Mouse (Mus musculus) intestine, postnatal 0 days (tissue): ENCODE measurements around the gene Ccdc103. TPM values are rescaled to one million over a fixed set of nuclear protein-coding genes. Genes with fewer than 3 reads are reported as not detected.

Source experiments
- ATAC-seq: fragments of 200-750 bp; cut with Nextera tagmentation; 2 replicates; pipeline ENCODE4 v1.8.0; 2017; ENCODE audit warnings: mild to moderate bottlenecking, moderate TSS enrichment, moderate library complexity
- H3K27ac ChIP-seq: fragments of 300-500 bp; sonication (generic); 2 replicates; pipeline ENCODE4 v1.5.1; 2014; ENCODE audit warnings: mild to moderate bottlenecking, low read depth, low read length, moderate library complexity
- H3K27me3 ChIP-seq: fragments of 300-500 bp; sonication (generic); replicated peaks from 2 replicates; pipeline ENCODE4 v1.6.1; 2014; ENCODE audit warnings: low read length, mixed read lengths; ENCODE audit not compliant: control insufficient read depth, insufficient read depth
- H3K36me3 ChIP-seq: fragments of 300-500 bp; sonication (generic); 2 replicates; pipeline ENCODE4 v1.6.1; 2014; ENCODE audit warnings: mild to moderate bottlenecking, moderate library complexity; ENCODE audit not compliant: control insufficient read depth, insufficient read depth
- H3K4me1 ChIP-seq: fragments of 300-500 bp; sonication (generic); replicated peaks from 2 replicates; pipeline ENCODE4 v1.6.1; 2014; ENCODE audit warnings: antibody characterized with exemption, low read length, mixed read lengths; ENCODE audit not compliant: control insufficient read depth, insufficient read depth
- H3K4me2 ChIP-seq: fragments of 300-500 bp; sonication (generic); replicated peaks from 2 replicates; pipeline ENCODE4 v1.6.1; 2014; ENCODE audit warnings: low read depth, mild to moderate bottlenecking, moderate library complexity
- H3K4me3 ChIP-seq: fragments of 300-500 bp; sonication (generic); 2 replicates; pipeline ENCODE4 v1.5.1; 2014; ENCODE audit warnings: low read depth, low read length
- H3K9ac ChIP-seq: fragments of 300-500 bp; sonication (generic); 2 replicates; pipeline ENCODE4 v1.6.1; 2014; ENCODE audit warnings: mild to moderate bottlenecking, low read depth, low read length
- H3K9me3 ChIP-seq: fragments of 300-500 bp; sonication (generic); 2 replicates; pipeline ENCODE4 v1.6.1; 2016; ENCODE audit warnings: mixed run types; ENCODE audit not compliant: control insufficient read depth
- CTCF ChIP-seq: sonication (generic); IDR thresholded peaks from 2 replicates; pipeline ENCODE4 v1.5.1; 2016; ENCODE audit warnings: low read depth, mild to moderate bottlenecking, control low read depth, antibody characterized with exemption, moderate library complexity
- WGBS: fragments of 180-500 bp; shearing (Covaris S2); extraction: QIAGEN DNeasy Blood & Tissue Kit; methylation state at CpG from one replicate; pipeline ENCODE4 v1.1.7; 2014; 5-methylcytosine and 5-hydroxymethylcytosine counted together
- polyA plus RNA-seq: library from polyadenylated mRNA; unstranded; fragments of >200 nt; fragmentation: Nextera tagmentation; extraction: Ambion mirVana; gene quantifications from 2 replicates; pipeline ENCODE4 v1.2.1, GENCODE M21; 2015

Gene Ccdc103
- polyA plus RNA-seq, 1 experiment from 2014 or later, result 0.20 TPM

- H3K4me3 ChIP-seq, result no peak overlapping the region
- 92% methylated on average over 2 of the region's 2 CpGs for WGBS
- H3K4me2 ChIP-seq, result no peak overlapping the region
- no peak for ATAC-seq
- peak; percentile 17; the same call in 1 of the 2 replicates for TF ChIP-seq CTCF
- no peak overlapping the region for H3K9ac ChIP-seq
- H3K36me3 ChIP-seq, result peaks cover 60% of the 10 kb centered on the region
- H3K9me3 ChIP-seq, result no peaks in the 10 kb centered on the region
- no peak overlapping the region for H3K27ac ChIP-seq
- H3K27me3 ChIP-seq, result no peaks in the 10 kb centered on the region
- H3K4me1 ChIP-seq, result no peaks in the 10 kb centered on the region
These were observed 42.9 kb upstream of the Ccdc103 start for GRCm38 (mm10) chr11:102838126-102838525.

- H3K4me3 ChIP-seq, result no peak overlapping the region
- no peak overlapping the region for H3K4me2 ChIP-seq
- no peaks in the 10 kb centered on the region for H3K9me3 ChIP-seq
- no peaks in the 10 kb centered on the region for H3K27me3 ChIP-seq
- H3K27ac ChIP-seq, result no peak overlapping the region; the same call in 1 of the 2 replicates
- no peaks in the 10 kb centered on the region for H3K4me1 ChIP-seq
- H3K9ac ChIP-seq, result no peak overlapping the region
- TF ChIP-seq CTCF, result no peak
- 86% methylated on average over 9 of the region's 9 CpGs for WGBS
- no peak for ATAC-seq
- H3K36me3 ChIP-seq, result peaks cover 62% of the 10 kb centered on the region
These were observed 42.3 kb upstream of the Ccdc103 start for GRCm38 (mm10) chr11:102838616-102839150.

- H3K36me3 ChIP-seq, result peaks cover 88% of the 10 kb centered on the region
- 79% methylated on average over 10 of the region's 10 CpGs for WGBS
- H3K9me3 ChIP-seq, result no peaks in the 10 kb centered on the region
- no peak overlapping the region for H3K27ac ChIP-seq
- H3K9ac ChIP-seq, result no peak overlapping the region
- H3K4me3 ChIP-seq, result no peak overlapping the region
- H3K4me1 ChIP-seq, result no peaks in the 10 kb centered on the region
- ATAC-seq, result no peak
- no peaks in the 10 kb centered on the region for H3K27me3 ChIP-seq
- no peak for TF ChIP-seq CTCF
- no peak overlapping the region for H3K4me2 ChIP-seq
These were observed 35.1 kb upstream of the Ccdc103 start for GRCm38 (mm10) chr11:102845926-102846325.

- Histone ChIP-seq H3K9ac (no peak overlapping the region), H3K4me3 (no peak overlapping the region), H3K9me3 (no peaks in the 10 kb centered on the region), H3K27ac (no peak overlapping the region), H3K4me1 (no peaks in the 10 kb centered on the region), H3K4me2 (no peak overlapping the region), H3K27me3 (no peaks in the 10 kb centered on the region), H3K36me3 (peaks cover 74% of the 10 kb centered on the region)
- 64% methylated on average over 5 of the region's 5 CpGs for WGBS
- TF ChIP-seq CTCF, result peak; percentile 78
- ATAC-seq, result peak; percentile 51; the same call in 1 of the 2 replicates
These were observed 29.1 kb upstream of the Ccdc103 start for GRCm38 (mm10) chr11:102851883-102852282.

- H3K27me3 ChIP-seq, result no peaks in the 10 kb centered on the region
- H3K4me2 ChIP-seq, result no peak overlapping the region
- peaks cover 72% of the 10 kb centered on the region for H3K36me3 ChIP-seq
- no peak for ATAC-seq
- no peaks in the 10 kb centered on the region for H3K4me1 ChIP-seq
- peak; percentile 51 for TF ChIP-seq CTCF
- H3K9ac ChIP-seq, result no peak overlapping the region
- no peak overlapping the region for H3K27ac ChIP-seq
- no peaks in the 10 kb centered on the region for H3K9me3 ChIP-seq
- no peak overlapping the region for H3K4me3 ChIP-seq
These were observed 27.2 kb upstream of the Ccdc103 start for GRCm38 (mm10) chr11:102853760-102854159.

GRCm38 (mm10) chr11:102855941-102856340, 25.1 kb upstream of the Ccdc103 start:
- Histone ChIP-seq H3K4me2 (no peak overlapping the region), H3K9me3 (no peaks in the 10 kb centered on the region), H3K9ac (no peak overlapping the region), H3K36me3 (peaks cover 74% of the 10 kb centered on the region), H3K27ac (no peak overlapping the region), H3K4me1 (no peaks in the 10 kb centered on the region), H3K4me3 (no peak overlapping the region), H3K27me3 (no peaks in the 10 kb centered on the region)
- no peak for ATAC-seq
- TF ChIP-seq CTCF, result no peak
- WGBS, result 80% methylated on average over 6 of the region's 6 CpGs

- ATAC-seq, result no peak
- H3K27ac ChIP-seq, result no peak overlapping the region
- no peaks in the 10 kb centered on the region for H3K9me3 ChIP-seq
- no peak overlapping the region for H3K4me3 ChIP-seq
- peaks cover 80% of the 10 kb centered on the region for H3K36me3 ChIP-seq
- H3K9ac ChIP-seq, result no peak overlapping the region
- WGBS, result 97% methylated on average over 11 of the region's 11 CpGs
- no peaks in the 10 kb centered on the region for H3K4me1 ChIP-seq
- no peak for TF ChIP-seq CTCF
- H3K27me3 ChIP-seq, result no peaks in the 10 kb centered on the region
- no peak overlapping the region for H3K4me2 ChIP-seq
These were observed 22.1 kb upstream of the Ccdc103 start for GRCm38 (mm10) chr11:102858951-102859350.
